Mouse (Mus musculus): ENCODE data around the gene Scube1.

DNA sequence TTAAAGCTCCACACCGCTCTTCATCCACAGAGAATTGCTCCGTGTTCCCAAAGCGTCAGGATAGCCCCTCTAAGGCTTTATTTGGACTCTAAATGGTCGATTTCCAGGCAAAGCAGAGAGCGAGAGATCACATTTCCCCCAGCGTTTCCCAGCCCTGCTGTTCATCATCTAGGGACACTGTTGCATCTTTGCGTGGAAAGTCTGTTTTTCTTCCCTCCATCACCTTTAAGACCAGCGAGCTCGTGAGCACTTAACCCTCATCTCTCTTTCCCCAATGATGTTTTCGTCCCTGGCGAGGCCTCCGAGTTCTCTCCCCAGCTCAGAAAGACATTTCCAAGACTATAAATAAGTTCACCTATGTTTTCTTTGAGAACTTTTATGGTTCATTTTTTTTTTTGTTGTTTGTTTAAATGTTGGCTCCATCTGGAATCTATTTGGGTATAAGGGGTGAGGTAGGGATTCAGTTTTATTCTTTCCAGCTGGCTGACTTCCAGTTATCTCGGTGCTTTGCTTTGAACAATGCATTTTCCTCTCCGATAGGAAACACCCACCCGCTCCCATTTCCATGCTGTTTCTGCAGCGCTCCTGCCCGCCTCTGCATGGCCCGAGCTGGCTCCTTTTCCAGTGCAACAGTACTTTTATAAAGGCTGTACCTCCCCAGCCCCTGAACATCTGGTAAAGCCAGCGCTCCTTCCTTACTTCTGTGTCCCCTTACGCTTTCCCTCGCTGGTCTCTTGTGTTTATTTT, 16.0 kb upstream of the Scube1 start:
- TF ChIP-seq POLR2A (IDR thresholded peaks at IDR 0.05; ENCODE audit: borderline replicate concordance, control insufficient read depth, low read depth, low read length) (no peak), CTCF (IDR thresholded peaks at IDR 0.05; ENCODE audit: control insufficient read depth, insufficient read depth, low read length) (no peak)

Measured in bone marrow, adult 2 months (tissue).